Mouse (Mus musculus): ENCODE results near the gene Olfr96. TPM values are rescaled to one million over a fixed set of nuclear protein-coding genes. Genes with fewer than 3 reads are reported as not detected.
A peak's percentile ranks its signal among the peaks of the same experiment; 100 is the strongest.

The Olfr96 gene
- polyA plus RNA-seq, 1 experiment = not detected

GRCm38 (mm10) chr17:37263626-37264025, 43.7 kb downstream of the Olfr96 start, which contains the start of gene Olfr98:
Gene Olfr98, minus strand, starts transcription at chr17:37263749.
- Histone ChIP-seq H3K4me1 (replicated peaks; ENCODE audit: control insufficient read depth, insufficient read depth, low read length) (no peaks in the 10 kb centered on the region), H3K36me3 (ENCODE audit: control insufficient read depth, insufficient read depth, low read length) (no peaks in the 10 kb centered on the region), H3K27me3 (ENCODE audit: control insufficient read depth, insufficient read depth, low read length) (no peaks in the 10 kb centered on the region), H3K4me3 (ENCODE audit: control insufficient read depth, insufficient read depth, low read length) (no peak within 1 kb of the TSS), H3K27ac (ENCODE audit: control insufficient read depth, insufficient read depth, low read length) (no peak within 1 kb of the TSS)
- 90% methylated on average over 1 of the region's 1 CpGs for WGBS
- TF ChIP-seq POLR2A (IDR thresholded peaks at IDR 0.05; ENCODE audit: control insufficient read depth, extremely low read depth, insufficient read depth, low read length, poor library complexity) (no peak), CTCF (IDR thresholded peaks at IDR 0.05; ENCODE audit: borderline replicate concordance, control insufficient read depth, extremely low read depth, insufficient read depth, low read length, poor library complexity) (no peak)
- no peak for DNase-seq

GRCm38 (mm10) chr17:37270058-37270701, 50.2 kb downstream of the Olfr96 start, which contains the start of gene H2-M3:
Gene H2-M3, plus strand, starts transcription at chr17:37270220.
- H3K4me1 ChIP-seq (replicated peaks; ENCODE audit: control insufficient read depth, insufficient read depth, low read length) = peaks cover 11% of the 10 kb centered on the region
- peak; percentile 94 for DNase-seq
- H3K27me3 ChIP-seq (ENCODE audit: control insufficient read depth, insufficient read depth, low read length) = no peaks in the 10 kb centered on the region
- H3K36me3 ChIP-seq (ENCODE audit: control insufficient read depth, insufficient read depth, low read length) = no peaks in the 10 kb centered on the region
- TF ChIP-seq CTCF (IDR thresholded peaks at IDR 0.05; ENCODE audit: borderline replicate concordance, control insufficient read depth, extremely low read depth, insufficient read depth, low read length, poor library complexity) (no peak), POLR2A (IDR thresholded peaks at IDR 0.05; ENCODE audit: control insufficient read depth, extremely low read depth, insufficient read depth, low read length, poor library complexity) (0 out of 2 replicates have a peak, but pooled peaks have one; percentile 33)
- peak within 1 kb of the TSS; percentile 94 for H3K4me3 ChIP-seq (ENCODE audit: control insufficient read depth, insufficient read depth, low read length)
- peak within 1 kb of the TSS; percentile 84 for H3K27ac ChIP-seq (ENCODE audit: control insufficient read depth, insufficient read depth, low read length)
- WGBS = under 1% methylated on average over 26 of the region's 26 CpGs

GRCm38 (mm10) chr17:37270702-37271092, 50.8 kb downstream of the Olfr96 start:
- Histone ChIP-seq H3K27ac (ENCODE audit: control insufficient read depth, insufficient read depth, low read length) (peak overlapping the region; percentile 84), H3K4me3 (ENCODE audit: control insufficient read depth, insufficient read depth, low read length) (peak overlapping the region; percentile 94), H3K4me1 (replicated peaks; ENCODE audit: control insufficient read depth, insufficient read depth, low read length) (peaks cover 11% of the 10 kb centered on the region), H3K27me3 (ENCODE audit: control insufficient read depth, insufficient read depth, low read length) (no peaks in the 10 kb centered on the region), H3K36me3 (ENCODE audit: control insufficient read depth, insufficient read depth, low read length) (no peaks in the 10 kb centered on the region)
- TF ChIP-seq POLR2A (IDR thresholded peaks at IDR 0.05; ENCODE audit: control insufficient read depth, extremely low read depth, insufficient read depth, low read length, poor library complexity) (no peak), CTCF (IDR thresholded peaks at IDR 0.05; ENCODE audit: borderline replicate concordance, control insufficient read depth, extremely low read depth, insufficient read depth, low read length, poor library complexity) (no peak)
- peak; percentile 76 for DNase-seq
- 4% methylated on average over 8 of the region's 8 CpGs for WGBS

- DNase-seq = no peak
- 88% methylated on average over 2 of the region's 2 CpGs for WGBS
- Histone ChIP-seq H3K36me3 (ENCODE audit: control insufficient read depth, insufficient read depth, low read length) (no peaks in the 10 kb centered on the region), H3K4me3 (ENCODE audit: control insufficient read depth, insufficient read depth, low read length) (no peak overlapping the region), H3K27ac (ENCODE audit: control insufficient read depth, insufficient read depth, low read length) (no peak overlapping the region), H3K27me3 (ENCODE audit: control insufficient read depth, insufficient read depth, low read length) (no peaks in the 10 kb centered on the region), H3K4me1 (replicated peaks; ENCODE audit: control insufficient read depth, insufficient read depth, low read length) (peaks cover 11% of the 10 kb centered on the region)
- TF ChIP-seq POLR2A (IDR thresholded peaks at IDR 0.05; ENCODE audit: control insufficient read depth, extremely low read depth, insufficient read depth, low read length, poor library complexity) = no peak
Measured at GRCm38 (mm10) chr17:37275626-37276248, 55.8 kb downstream of the Olfr96 start.

Other genes with a start within 250 kb of the Olfr96 start
- gene 2410137M14Rik, start 238.9 kb upstream of the Olfr96 start, polyA plus RNA-seq (2012; rRNA removed) = not detected in 2 replicates
- gene H2-M5, start 230.6 kb upstream of the Olfr96 start, polyA plus RNA-seq (2012; rRNA removed) = 0.32 and 0.34 TPM in 2 replicates
- gene Zfp57, start 219.0 kb upstream of the Olfr96 start, polyA plus RNA-seq (2012; rRNA removed) = 0.94 and 1.1 TPM in 2 replicates
- gene Mog, start 196.7 kb upstream of the Olfr96 start, polyA plus RNA-seq (2012; rRNA removed) = not detected in 2 replicates
- 124 and 135 TPM in 2 replicates for gene Gabbr1, start 174.2 kb upstream of the Olfr96 start, polyA plus RNA-seq (2012; rRNA removed)
- not detected in 2 replicates for gene Olfr90, start 131.6 kb upstream of the Olfr96 start, polyA plus RNA-seq (2012; rRNA removed)
- gene Olfr91, start 121.9 kb upstream of the Olfr96 start, polyA plus RNA-seq (2012; rRNA removed) = not detected in 2 replicates
- gene Olfr92, start 100.1 kb upstream of the Olfr96 start, polyA plus RNA-seq (2012; rRNA removed) = not detected in 2 replicates
- gene Olfr93, start 58.7 kb upstream of the Olfr96 start, polyA plus RNA-seq (2012; rRNA removed) = 0.09 TPM in 1 of 2 replicates, not detected in the other
- gene Ubd, start 26.3 kb upstream of the Olfr96 start, polyA plus RNA-seq (2012; rRNA removed) = 34.0 and 39.1 TPM in 2 replicates
- gene Olfr94, start 19.2 kb upstream of the Olfr96 start, polyA plus RNA-seq (2012; rRNA removed) = not detected in 2 replicates
- 0.03 TPM in 1 of 2 replicates, not detected in the other for gene Olfr95, start 7.0 kb upstream of the Olfr96 start, polyA plus RNA-seq (2012; rRNA removed)
- not detected in 2 replicates for gene Olfr97, start 17.2 kb downstream of the Olfr96 start, polyA plus RNA-seq (2012; rRNA removed)
- gene Olfr98, start 43.6 kb downstream of the Olfr96 start, polyA plus RNA-seq (2012; rRNA removed) = not detected in 2 replicates
- gene H2-M3, start 50.1 kb downstream of the Olfr96 start, polyA plus RNA-seq (2012; rRNA removed) = 24.2 and 24.3 TPM in 2 replicates
- gene Olfr99, start 63.3 kb downstream of the Olfr96 start, polyA plus RNA-seq (2012; rRNA removed) = not detected in 2 replicates
- not detected in 2 replicates for gene Olfr101, start 84.2 kb downstream of the Olfr96 start, polyA plus RNA-seq (2012; rRNA removed)
- gene Olfr102, start 96.9 kb downstream of the Olfr96 start, polyA plus RNA-seq (2012; rRNA removed) = 0.19 TPM in 1 of 2 replicates, not detected in the other
- not detected in 2 replicates for gene Olfr103, start 119.6 kb downstream of the Olfr96 start, polyA plus RNA-seq (2012; rRNA removed)
- not detected in 2 replicates for gene Olfr104-ps, start 139.4 kb downstream of the Olfr96 start, polyA plus RNA-seq (2012; rRNA removed)
- gene Olfr105-ps, start 158.9 kb downstream of the Olfr96 start, polyA plus RNA-seq (2012; rRNA removed) = not detected in 2 replicates
- not detected in 2 replicates for gene Olfr106-ps, start 170.2 kb downstream of the Olfr96 start, polyA plus RNA-seq (2012; rRNA removed)
- not detected in 2 replicates for gene Olfr107, start 179.1 kb downstream of the Olfr96 start, polyA plus RNA-seq (2012; rRNA removed)
- not detected in 2 replicates for gene Olfr108, start 225.3 kb downstream of the Olfr96 start, polyA plus RNA-seq (2012; rRNA removed)
- not detected in 2 replicates for gene Olfr109, start 238.8 kb downstream of the Olfr96 start, polyA plus RNA-seq (2012; rRNA removed)

Data from thymus, adult 2 months (tissue).